Mouse (Mus musculus) liver, embryonic 16.5 days (tissue): ENCODE results near the gene Cetn4. TPM values are rescaled to one million over a fixed set of nuclear protein-coding genes. Genes with fewer than 3 reads are reported as not detected.

Experiments
- ATAC-seq: fragments of 200-750 bp; cut with Nextera tagmentation; 2 replicates; pipeline ENCODE4 v1.8.0; 2017; ENCODE audit warnings: low read depth, mild to moderate bottlenecking, moderate number of reproducible peaks, moderate library complexity
- H3K27ac ChIP-seq: fragments of 300-500 bp; sonication (generic); 2 replicates; pipeline ENCODE4 v1.5.1; 2014; ENCODE audit warnings: mild to moderate bottlenecking, low read length
- H3K27me3 ChIP-seq: fragments of 300-500 bp; sonication (generic); 2 replicates; pipeline ENCODE4 v1.6.1; 2014; ENCODE audit warnings: low read depth, low read length, mixed read lengths; ENCODE audit not compliant: control insufficient read depth, insufficient read depth
- H3K36me3 ChIP-seq: fragments of 300-500 bp; sonication (generic); 2 replicates; pipeline ENCODE4 v1.6.1; 2014; ENCODE audit warnings: mild to moderate bottlenecking; ENCODE audit not compliant: control insufficient read depth, insufficient read depth
- H3K4me1 ChIP-seq: fragments of 300-500 bp; sonication (generic); 2 replicates; pipeline ENCODE4 v1.6.1; 2014; ENCODE audit warnings: low read depth, low read length, mixed read lengths; ENCODE audit not compliant: control insufficient read depth
- H3K4me2 ChIP-seq: fragments of 300-500 bp; sonication (generic); 2 replicates; pipeline ENCODE4 v1.6.1; 2014; ENCODE audit warnings: low read depth, low read length, mixed read lengths
- H3K4me3 ChIP-seq: fragments of 300-500 bp; sonication (generic); 2 replicates; pipeline ENCODE4 v1.5.1; 2014; ENCODE audit warnings: low read depth, mild to moderate bottlenecking, low read length
- H3K9ac ChIP-seq: fragments of 300-500 bp; sonication (generic); 2 replicates; pipeline ENCODE4 v1.6.1; 2014; ENCODE audit warnings: low read depth, low read length
- H3K9me3 ChIP-seq: fragments of 300-500 bp; sonication (generic); replicated peaks from 2 replicates; pipeline ENCODE4 v1.6.1; 2016; ENCODE audit warnings: low read length; ENCODE audit not compliant: control insufficient read depth
- WGBS: fragments of 180-500 bp; shearing (Covaris S2); extraction: QIAGEN DNeasy Blood & Tissue Kit; methylation state at CpG from one replicate; pipeline ENCODE4 v1.1.7; 2014; ENCODE audit not compliant: insufficient replicate concordance; 5-methylcytosine and 5-hydroxymethylcytosine counted together
- polyA plus RNA-seq: library from polyadenylated mRNA; unstranded; fragments of >200 nt; fragmentation: Nextera tagmentation; extraction: Ambion mirVana; gene quantifications from 2 replicates; pipeline ENCODE4 v1.2.1, GENCODE M21; 2015

Cetn4 gene
- polyA plus RNA-seq, 1 experiment from 2014 or later, result 1.1 TPM

DNA sequence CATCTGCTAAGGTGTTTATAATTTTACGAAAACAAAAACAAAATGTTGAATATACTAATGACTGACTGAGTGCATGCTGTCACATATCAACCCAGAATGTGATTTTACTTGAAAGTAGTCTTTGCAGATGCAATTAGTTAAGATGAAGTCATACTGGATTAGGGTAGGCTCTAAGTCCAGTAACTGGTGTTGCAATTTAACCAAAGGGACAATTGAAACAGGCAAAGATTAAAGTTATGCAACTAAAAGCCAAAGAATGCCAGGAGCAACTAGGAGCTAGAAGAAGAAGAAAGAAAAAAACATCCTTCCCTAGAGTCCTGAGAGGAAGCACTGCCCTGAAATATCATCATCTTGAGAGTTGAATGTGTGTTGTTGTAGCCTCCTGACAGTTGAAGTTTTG is 3.7 kb upstream of the Cetn4 start:
- ATAC-seq, result no peak
- no peaks in the 10 kb centered on the region; the same call in 1 of the 2 replicates for H3K36me3 ChIP-seq
- H3K4me2 ChIP-seq, result no peak overlapping the region
- H3K9ac ChIP-seq, result no peak overlapping the region
- 83% methylated on average over 1 of the region's 1 CpGs for WGBS
- H3K4me1 ChIP-seq, result peaks cover 11% of the 10 kb centered on the region
- H3K4me3 ChIP-seq, result no peak overlapping the region
- H3K27me3 ChIP-seq, result no peaks in the 10 kb centered on the region
- no peaks in the 10 kb centered on the region for H3K9me3 ChIP-seq
- no peak overlapping the region for H3K27ac ChIP-seq

DNA sequence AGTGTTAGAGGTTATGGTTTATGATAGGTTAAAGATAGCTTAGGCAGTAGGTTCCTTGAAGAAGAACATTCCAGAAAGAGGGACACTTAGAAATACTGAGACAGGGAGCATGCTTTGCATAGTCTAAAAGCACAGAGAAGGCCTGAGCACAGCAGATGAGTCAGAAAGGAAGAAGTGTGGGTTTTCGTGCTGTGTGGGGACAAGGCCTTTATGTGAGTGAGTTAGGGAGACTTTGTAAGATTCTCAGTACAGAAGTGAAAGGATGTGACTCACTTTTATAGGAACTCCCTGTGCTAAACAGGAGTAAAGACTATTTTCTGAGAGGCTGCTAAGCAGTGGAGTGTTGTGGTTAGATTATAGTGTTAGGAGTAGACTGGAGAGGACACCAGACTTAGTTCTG is 863 bp upstream of the Cetn4 start:
- 10% methylated on average over 1 of the region's 1 CpGs for WGBS
- no peaks in the 10 kb centered on the region for H3K36me3 ChIP-seq
- H3K27me3 ChIP-seq, result no peaks in the 10 kb centered on the region
- peak overlapping the region; percentile 95 for H3K4me2 ChIP-seq
- H3K4me1 ChIP-seq, result peaks cover 11% of the 10 kb centered on the region
- no peak overlapping the region; the same call in 1 of the 2 replicates for H3K27ac ChIP-seq
- peak overlapping the region; percentile 11; the same call in 1 of the 2 replicates for H3K9ac ChIP-seq
- peak overlapping the region; percentile 92 for H3K4me3 ChIP-seq
- H3K9me3 ChIP-seq, result no peaks in the 10 kb centered on the region
- no peak for ATAC-seq

- H3K9ac ChIP-seq, result peak overlapping the region; percentile 89
- 0% methylated on average over 10 of the region's 10 CpGs for WGBS
- H3K27ac ChIP-seq, result no peak overlapping the region
- H3K9me3 ChIP-seq, result no peaks in the 10 kb centered on the region
- no peaks in the 10 kb centered on the region for H3K36me3 ChIP-seq
- peaks cover 11% of the 10 kb centered on the region for H3K4me1 ChIP-seq
- H3K27me3 ChIP-seq, result no peaks in the 10 kb centered on the region
- peak; percentile 33 for ATAC-seq
- peak overlapping the region; percentile 92 for H3K4me3 ChIP-seq
- peak overlapping the region; percentile 95 for H3K4me2 ChIP-seq
These were observed 575 bp downstream of the Cetn4 start for GRCm38 (mm10) chr3:37311897-37312369.

DNA sequence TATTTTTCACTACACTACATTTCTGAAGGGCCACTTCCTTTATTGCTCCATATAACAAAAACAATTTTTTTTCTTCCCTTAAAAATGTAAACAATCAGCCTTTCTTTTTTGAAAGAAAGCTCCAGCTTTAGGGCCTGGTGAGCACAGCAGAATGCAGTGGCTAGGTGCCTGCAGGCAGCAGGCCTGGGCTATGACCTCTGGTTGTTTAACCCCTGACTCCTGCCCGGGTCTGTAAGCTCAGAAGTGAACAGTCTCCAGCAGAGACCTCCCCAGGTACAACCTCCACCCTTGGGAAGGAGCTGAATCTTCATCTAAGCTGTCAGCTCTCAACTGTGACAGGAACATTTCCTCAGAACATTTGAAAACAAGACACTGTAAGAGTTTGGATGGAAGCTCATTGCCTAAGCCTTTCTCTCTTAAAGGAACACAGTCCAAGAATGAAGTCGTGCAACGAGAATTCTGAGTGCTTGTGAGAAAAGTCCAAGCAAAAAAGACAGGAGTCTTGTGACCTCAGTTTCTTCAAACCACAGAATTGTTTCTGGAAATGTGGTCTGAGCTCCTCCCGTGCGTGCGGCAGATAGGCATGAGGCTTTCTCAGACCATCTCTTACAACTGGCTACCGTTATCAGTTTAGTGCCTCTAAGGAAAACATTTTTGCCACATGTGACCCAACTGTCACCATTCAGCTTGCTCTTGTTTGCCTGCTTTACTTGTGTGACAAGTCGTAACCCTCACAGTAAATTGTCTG is 8.9 kb downstream of the Cetn4 start:
- no peaks in the 10 kb centered on the region for H3K36me3 ChIP-seq
- H3K9ac ChIP-seq, result no peak overlapping the region
- ATAC-seq, result peak; percentile 76
- no peak overlapping the region for H3K4me3 ChIP-seq
- no peaks in the 10 kb centered on the region for H3K27me3 ChIP-seq
- peaks cover 5% of the 10 kb centered on the region for H3K4me1 ChIP-seq
- H3K27ac ChIP-seq, result peak overlapping the region; percentile 63
- WGBS, result 15% methylated on average over 8 of the region's 8 CpGs
- no peak overlapping the region for H3K4me2 ChIP-seq
- no peaks in the 10 kb centered on the region for H3K9me3 ChIP-seq

- Histone ChIP-seq H3K27me3 (no peaks in the 10 kb centered on the region), H3K36me3 (no peaks in the 10 kb centered on the region), H3K9ac (no peak overlapping the region), H3K27ac (no peak overlapping the region), H3K4me3 (no peak overlapping the region), H3K4me2 (no peak overlapping the region), H3K4me1 (peaks cover 5% of the 10 kb centered on the region), H3K9me3 (no peaks in the 10 kb centered on the region)
- ATAC-seq, result peak; percentile 59; the same call in 1 of the 2 replicates
- 25% methylated on average over 12 of the region's 12 CpGs for WGBS
These were observed 9.8 kb downstream of the Cetn4 start for GRCm38 (mm10) chr3:37302685-37303084.

DNA sequence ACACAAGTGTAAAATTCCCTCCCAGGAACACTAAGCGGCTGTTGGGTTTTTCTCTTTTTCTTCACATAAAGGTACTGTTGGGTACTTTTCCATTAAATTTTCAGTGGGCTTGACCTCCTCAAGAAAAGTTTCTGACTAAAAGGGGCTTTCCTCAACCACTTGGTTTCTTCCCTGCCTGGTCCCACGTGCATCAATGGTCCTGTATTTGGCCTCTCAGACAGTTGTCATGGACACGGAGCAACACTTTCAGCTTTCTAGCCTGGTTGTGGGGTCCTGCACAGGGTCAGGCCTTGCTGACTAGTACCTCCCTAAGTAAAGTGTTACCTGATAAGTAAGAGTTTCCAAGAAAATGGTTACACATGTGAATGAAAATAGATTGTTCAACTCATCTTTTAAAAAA is 13.0 kb downstream of the Cetn4 start:
- H3K4me3 ChIP-seq, result no peak overlapping the region
- no peak overlapping the region for H3K9ac ChIP-seq
- 58% methylated on average over 3 of the region's 3 CpGs for WGBS
- no peaks in the 10 kb centered on the region for H3K27me3 ChIP-seq
- H3K9me3 ChIP-seq, result no peaks in the 10 kb centered on the region
- ATAC-seq, result no peak
- no peak overlapping the region for H3K27ac ChIP-seq
- peaks cover 5% of the 10 kb centered on the region for H3K4me1 ChIP-seq
- no peaks in the 10 kb centered on the region for H3K36me3 ChIP-seq
- H3K4me2 ChIP-seq, result no peak overlapping the region

- H3K9ac ChIP-seq, result no peak overlapping the region
- H3K9me3 ChIP-seq, result no peaks in the 10 kb centered on the region
- no peaks in the 10 kb centered on the region for H3K36me3 ChIP-seq
- ATAC-seq, result no peak
- no peaks in the 10 kb centered on the region for H3K27me3 ChIP-seq
- no peak overlapping the region for H3K27ac ChIP-seq
- WGBS, result 46% methylated on average over 2 of the region's 2 CpGs
- H3K4me2 ChIP-seq, result no peak overlapping the region
- H3K4me1 ChIP-seq, result no peaks in the 10 kb centered on the region
- no peak overlapping the region for H3K4me3 ChIP-seq
These were observed 19.9 kb downstream of the Cetn4 start for GRCm38 (mm10) chr3:37292654-37293053.

- 80% methylated on average over 2 of the region's 2 CpGs for WGBS
- Histone ChIP-seq H3K27ac (no peak overlapping the region), H3K36me3 (no peaks in the 10 kb centered on the region), H3K27me3 (no peaks in the 10 kb centered on the region), H3K4me2 (no peak overlapping the region), H3K4me1 (no peaks in the 10 kb centered on the region), H3K9me3 (no peaks in the 10 kb centered on the region), H3K9ac (no peak overlapping the region), H3K4me3 (no peak overlapping the region)
- ATAC-seq, result no peak
These were observed 20.6 kb downstream of the Cetn4 start for GRCm38 (mm10) chr3:37291929-37292328.

GRCm38 (mm10) chr3:37290881-37291541 is 21.5 kb downstream of the Cetn4 start:
- H3K4me1 ChIP-seq, result no peaks in the 10 kb centered on the region
- no peak overlapping the region for H3K4me2 ChIP-seq
- WGBS, result 51% methylated on average over 7 of the region's 7 CpGs
- no peaks in the 10 kb centered on the region for H3K9me3 ChIP-seq
- H3K27ac ChIP-seq, result no peak overlapping the region
- no peak overlapping the region for H3K9ac ChIP-seq
- H3K36me3 ChIP-seq, result no peaks in the 10 kb centered on the region
- no peaks in the 10 kb centered on the region for H3K27me3 ChIP-seq
- H3K4me3 ChIP-seq, result no peak overlapping the region
- no peak for ATAC-seq
